Mouse (Mus musculus): ENCODE measurements around the gene Jsrp1.

Gene Jsrp1

DNA sequence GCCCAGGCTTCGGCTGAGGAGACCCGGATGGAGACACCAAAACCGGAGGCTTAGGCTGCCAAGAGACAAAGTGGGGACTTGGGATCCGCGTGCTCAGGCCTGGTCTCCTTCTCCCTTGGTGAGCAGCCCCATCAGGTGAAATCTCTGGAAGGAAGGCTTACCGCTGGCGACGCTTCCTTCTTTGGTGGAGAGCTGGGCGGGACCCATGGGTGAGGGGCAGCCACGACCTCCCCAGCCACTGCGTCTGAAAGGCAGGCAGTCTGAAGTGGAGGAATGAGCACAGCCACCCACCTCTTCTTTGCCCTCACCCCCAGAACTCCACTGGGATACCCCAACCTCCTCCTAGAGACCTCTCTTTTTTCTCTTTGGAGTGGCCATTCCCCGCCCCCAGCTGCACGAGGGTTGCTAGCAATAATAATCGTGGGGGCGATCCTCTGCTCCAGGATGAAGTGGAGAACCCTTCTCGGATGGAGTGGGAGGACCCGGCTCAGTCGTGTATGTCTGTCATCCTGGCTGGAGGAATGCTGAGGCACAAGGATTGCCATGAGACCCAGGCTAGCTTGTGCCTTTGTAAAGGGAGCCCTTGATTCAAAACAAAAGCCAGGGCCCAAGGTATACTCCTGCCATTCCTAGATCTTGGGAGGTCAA is 4.2 kb downstream of the Jsrp1 start:
- DNase-seq (ENCODE audit: low spot score), result no peak

DNA sequence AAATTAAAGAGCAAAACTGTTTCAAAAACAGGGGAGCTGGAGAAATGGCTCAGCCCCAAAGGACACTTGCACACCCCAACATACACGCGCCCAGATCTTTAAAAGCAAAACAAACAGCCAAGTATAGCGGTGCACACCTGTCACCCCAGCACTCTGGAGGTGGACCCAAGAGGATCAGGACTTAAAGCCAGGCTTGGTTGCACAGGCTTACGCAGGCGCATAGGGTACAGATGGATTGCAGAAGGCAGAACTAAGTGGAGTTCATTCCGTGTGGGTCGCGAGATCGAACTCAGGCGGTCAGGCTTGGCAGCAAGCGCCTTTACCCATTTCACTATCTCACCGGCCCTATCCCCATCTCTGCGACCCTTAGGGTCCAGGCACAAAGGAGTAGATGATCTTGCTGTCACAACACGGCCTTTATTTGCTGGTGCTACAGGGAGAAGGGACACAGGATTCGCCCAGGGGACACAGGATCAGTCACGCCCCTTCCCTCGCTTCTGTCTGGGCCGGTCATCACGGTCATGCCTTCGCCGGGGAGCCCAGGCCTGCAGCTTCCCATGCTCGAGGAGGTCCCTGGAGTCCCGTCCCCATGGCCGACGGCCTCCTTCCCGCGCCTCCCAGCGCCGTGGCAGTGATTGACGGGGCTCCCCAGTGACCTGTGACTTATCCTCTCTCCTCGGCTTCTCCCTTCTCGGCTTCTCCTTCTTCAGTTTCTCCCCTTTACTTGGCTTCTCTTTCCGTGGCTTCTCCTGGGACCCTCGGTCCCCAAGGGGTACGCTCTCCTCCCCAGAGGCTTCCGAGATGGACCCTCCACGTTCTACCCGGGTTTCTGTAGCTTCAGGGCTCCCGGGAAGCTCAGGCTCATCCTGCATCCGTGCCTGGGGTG is 5.0 kb downstream of the Jsrp1 start:
- no peak for DNase-seq (ENCODE audit: low spot score)

DNA sequence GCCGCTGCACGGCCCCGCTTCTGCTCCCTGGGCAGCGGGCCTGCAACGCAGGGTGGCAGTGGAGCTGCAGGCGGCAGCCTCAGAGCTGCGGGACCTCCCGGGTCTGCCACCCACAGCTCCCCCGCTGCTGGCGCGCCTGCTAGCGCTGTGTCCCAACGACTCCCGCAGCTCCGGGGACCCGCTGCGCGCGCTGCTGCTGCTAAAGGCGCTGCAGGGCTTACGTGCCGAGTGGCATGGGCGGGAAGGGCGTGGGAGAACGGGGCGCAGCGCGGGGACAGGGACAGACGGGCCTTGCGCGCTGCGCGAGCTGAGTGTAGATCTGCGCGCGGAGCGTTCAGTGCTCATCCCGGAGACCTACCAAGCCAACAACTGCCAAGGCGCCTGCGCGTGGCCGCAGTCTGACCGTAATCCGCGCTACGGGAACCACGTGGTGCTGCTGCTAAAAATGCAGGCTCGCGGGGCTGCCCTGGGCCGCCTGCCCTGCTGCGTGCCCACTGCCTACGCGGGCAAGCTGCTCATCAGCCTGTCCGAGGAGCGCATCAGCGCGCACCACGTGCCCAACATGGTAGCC is 6.2 kb downstream of the Jsrp1 start:
- peak; percentile 51 for DNase-seq (ENCODE audit: low spot score)

GRCm38 (mm10) chr10:80806341-80807056 is 6.8 kb downstream of the Jsrp1 start:
- DNase-seq (ENCODE audit: low spot score), result no peak

DNA sequence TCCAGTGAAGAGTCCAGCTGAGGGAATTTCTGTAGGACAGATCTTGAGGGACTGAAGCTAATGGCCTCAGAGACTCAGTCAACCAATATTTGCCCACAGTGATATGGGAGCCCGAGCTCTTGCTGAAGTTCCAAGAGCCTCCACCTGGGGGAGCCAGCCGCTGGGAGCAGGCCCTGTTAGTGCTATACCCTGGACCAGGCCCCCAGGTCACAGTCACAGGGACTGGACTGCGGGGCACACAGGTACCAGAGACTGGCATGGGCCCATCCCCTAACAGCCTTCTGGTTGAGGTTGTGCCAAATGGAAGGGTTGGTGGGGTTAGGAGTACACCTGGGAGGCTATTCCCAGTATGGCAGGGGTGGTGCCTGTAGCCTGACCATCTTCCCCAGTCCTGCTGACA is 7.4 kb downstream of the Jsrp1 start:
- DNase-seq (ENCODE audit: low spot score), result peak; percentile 58

- no peak for DNase-seq (ENCODE audit: low spot score)
Observed at GRCm38 (mm10) chr10:80805322-80805721, 8.0 kb downstream of the Jsrp1 start.

GRCm38 (mm10) chr10:80804916-80805315 is 8.4 kb downstream of the Jsrp1 start, which contains the start of gene Amh:
Gene Amh, plus strand, starts transcription at chr10:80805243.
- DNase-seq (ENCODE audit: low spot score), result no peak

GRCm38 (mm10) chr10:80804340-80804739 is 9.0 kb downstream of the Jsrp1 start:
- DNase-seq (ENCODE audit: low spot score), result no peak

DNA sequence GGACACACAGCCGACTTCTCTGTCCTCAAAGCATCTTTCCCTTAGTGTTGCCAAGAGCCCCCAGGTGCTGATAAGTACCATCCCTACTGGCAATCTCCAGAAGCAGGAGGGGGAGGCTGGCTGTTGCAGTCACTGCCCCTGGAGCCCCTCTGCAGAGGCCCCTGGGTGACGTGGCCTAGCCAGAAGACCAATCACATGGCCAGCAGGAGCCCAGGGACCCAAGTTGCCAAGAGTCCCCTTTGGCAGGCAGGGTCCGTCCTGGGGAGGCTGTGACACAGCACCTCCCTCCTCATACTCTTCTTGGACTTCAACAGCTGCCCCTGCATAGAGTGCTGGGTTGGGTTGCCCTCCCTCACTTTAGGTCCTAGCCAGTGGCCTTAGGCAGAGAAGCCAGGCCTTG is 10.3 kb downstream of the Jsrp1 start:
- DNase-seq (ENCODE audit: low spot score), result no peak

GRCm38 (mm10) chr10:80802204-80802912 is 10.9 kb downstream of the Jsrp1 start:
- no peak for DNase-seq (ENCODE audit: low spot score)

- DNase-seq (ENCODE audit: low spot score), result no peak
Observed at GRCm38 (mm10) chr10:80799070-80799566, 14.2 kb downstream of the Jsrp1 start.

DNA sequence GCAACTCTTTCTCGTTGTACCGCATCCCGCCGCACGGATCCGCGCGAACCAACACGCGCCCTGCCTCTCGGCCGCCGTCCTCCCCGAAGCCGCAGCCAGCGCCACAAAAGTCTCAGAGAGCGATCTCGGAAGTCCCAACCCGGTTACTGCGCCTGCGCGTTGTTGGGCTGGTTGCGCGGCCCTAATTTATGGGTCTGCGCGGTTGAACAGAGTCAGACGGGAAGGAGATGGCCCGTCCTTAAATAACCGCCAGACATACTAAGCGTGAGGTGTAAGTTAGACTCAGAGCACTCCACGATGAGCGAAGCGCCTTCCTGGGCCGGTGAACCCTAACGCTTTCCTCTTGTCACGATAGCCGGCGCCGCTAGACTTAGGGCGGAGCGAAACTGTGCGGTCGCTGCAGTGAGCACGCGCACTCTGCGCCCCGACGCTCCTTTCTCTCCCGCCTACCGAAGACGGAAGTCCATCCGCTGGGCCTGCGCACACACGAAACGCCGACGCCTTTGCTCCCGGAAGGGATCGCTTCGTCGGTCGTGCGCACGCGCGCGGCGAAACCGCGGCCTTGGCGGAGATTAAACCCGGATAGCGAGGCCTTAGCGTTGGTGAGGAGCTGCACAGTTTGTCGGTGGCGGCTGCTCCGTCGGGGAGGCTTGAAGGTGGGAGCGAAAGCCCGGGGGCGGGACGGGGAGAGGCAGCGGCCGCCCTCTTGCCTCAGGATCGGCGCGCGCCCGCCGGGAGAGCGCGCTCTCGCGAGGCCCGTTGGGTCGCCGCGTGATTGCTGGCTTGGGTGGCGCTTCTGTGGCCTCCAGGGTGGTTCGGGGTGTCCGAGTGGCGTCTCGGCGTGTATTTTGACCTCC is 14.9 kb downstream of the Jsrp1 start, which contains the start of the genes Sf3a2 and Plekhj1:
Gene Sf3a2, plus strand, starts transcription at position 49 of the 857 bp plus-strand sequence.
Gene Plekhj1, minus strand, starts transcription at position 477 of the 857 bp plus-strand sequence.
- peak; percentile 96 for DNase-seq (ENCODE audit: low spot score)

- DNase-seq (ENCODE audit: low spot score), result no peak
Observed at GRCm38 (mm10) chr10:80797186-80798149, 15.8 kb downstream of the Jsrp1 start.

GRCm38 (mm10) chr10:80796307-80796848 is 16.9 kb downstream of the Jsrp1 start:
- DNase-seq (ENCODE audit: low spot score), result no peak

GRCm38 (mm10) chr10:80794750-80795149 is 18.5 kb downstream of the Jsrp1 start:
- no peak for DNase-seq (ENCODE audit: low spot score)

DNA sequence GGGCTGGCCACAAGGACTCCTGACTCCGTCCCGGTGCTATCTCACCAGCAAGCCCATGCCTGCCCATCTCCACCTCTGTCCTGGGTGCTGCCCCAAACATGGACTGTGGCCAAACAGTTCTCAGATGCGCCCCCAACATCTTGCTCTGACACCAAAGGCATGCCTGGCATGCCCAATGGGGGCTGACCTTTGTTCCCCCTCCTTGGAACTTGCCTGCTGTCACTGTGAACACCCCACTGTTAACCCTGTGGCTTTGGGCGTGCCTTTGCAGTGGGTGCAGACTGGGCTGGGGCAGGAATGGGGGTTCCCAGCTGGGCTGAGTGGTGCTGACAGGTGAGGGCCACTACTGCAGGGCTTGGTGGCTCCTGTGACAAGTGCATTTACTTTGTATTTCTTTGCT is 19.5 kb downstream of the Jsrp1 start:
- DNase-seq (ENCODE audit: low spot score), result no peak

DNA sequence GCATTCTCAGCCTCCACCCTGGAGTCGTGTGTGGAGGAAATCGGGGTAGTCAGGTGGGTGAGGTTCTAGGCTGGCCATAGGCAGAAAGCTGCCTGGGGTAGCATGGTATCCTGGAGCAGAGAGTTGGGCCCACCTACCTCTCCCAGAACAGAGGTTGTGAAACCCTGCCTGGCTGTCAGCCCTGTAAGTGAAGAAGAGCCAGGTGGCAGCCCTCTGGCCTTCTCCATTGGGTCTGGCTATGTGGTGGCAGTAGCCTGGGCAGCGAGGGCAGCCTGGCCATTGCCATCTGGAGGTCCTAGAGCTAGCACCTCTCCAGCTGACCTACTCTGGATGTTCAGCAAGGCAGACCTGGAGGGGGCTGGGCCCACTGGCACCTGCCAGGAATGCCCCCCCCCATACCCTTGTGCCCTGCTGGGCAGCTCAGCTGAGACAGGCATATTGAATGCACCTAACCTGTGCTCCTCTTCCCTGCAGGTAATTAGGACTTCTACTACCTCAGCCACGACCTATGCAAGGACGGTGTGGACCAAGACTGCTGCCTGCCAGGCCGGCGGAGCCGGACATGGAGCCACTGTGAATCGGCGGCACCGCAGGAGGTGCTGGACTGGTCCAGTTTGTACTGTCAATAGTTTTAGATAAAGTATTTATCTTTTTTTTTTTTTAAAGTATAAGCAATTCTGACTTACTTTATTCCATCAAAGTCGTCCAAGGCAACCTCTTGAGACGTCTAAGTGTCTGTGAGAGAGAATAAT is 20.1 kb downstream of the Jsrp1 start:
- no peak for DNase-seq (ENCODE audit: low spot score)
